Mouse (Mus musculus): Measurements from ENCODE around the gene Olfr220.

Olfr220 gene

GRCm38 (mm10) chr1:174441782-174442181 is at the start of gene Olfr220:
Gene Olfr220 (plus strand): TSS chr1:174442082.
- no peak for DNase-seq

- no peak for DNase-seq
These were observed 18.9 kb upstream of the Olfr220 start for GRCm38 (mm10) chr1:174422959-174423358.

- no peak for DNase-seq
These were observed 18.1 kb upstream of the Olfr220 start, which contains the start of gene Olfr414 for GRCm38 (mm10) chr1:174423764-174424163. Gene Olfr414 (plus strand): TSS chr1:174424064.

- no peak for DNase-seq
These were observed 15.5 kb upstream of the Olfr220 start for GRCm38 (mm10) chr1:174426180-174426986.

GRCm38 (mm10) chr1:174427402-174427801 is 14.5 kb upstream of the Olfr220 start:
- no peak for DNase-seq

GRCm38 (mm10) chr1:174428407-174428806 is 13.5 kb upstream of the Olfr220 start:
- DNase-seq: no peak

GRCm38 (mm10) chr1:174434121-174434520 is 7.8 kb upstream of the Olfr220 start:
- no peak for DNase-seq

GRCm38 (mm10) chr1:174455100-174455499 is 13.2 kb downstream of the Olfr220 start:
- DNase-seq: no peak

GRCm38 (mm10) chr1:174465385-174465784 is 23.5 kb downstream of the Olfr220 start:
- no peak for DNase-seq

GRCm38 (mm10) chr1:174466240-174466639 is 24.4 kb downstream of the Olfr220 start:
- no peak for DNase-seq

- peak; percentile 50 to 55 for DNase-seq
These were observed 27.9 kb downstream of the Olfr220 start for GRCm38 (mm10) chr1:174469736-174470135.

- no peak for DNase-seq
These were observed 40.7 kb downstream of the Olfr220 start for GRCm38 (mm10) chr1:174482567-174482966.

GRCm38 (mm10) chr1:174500064-174500463 is 58.2 kb downstream of the Olfr220 start:
- no peak for DNase-seq
